Mouse (Mus musculus) embryonic fibroblast, embryonic 13.5 days (primary cell): Measurements from ENCODE around the gene Hlx.

ENCODE experiments used
- CTCF ChIP-seq: IDR thresholded peaks from 2 replicates; pipeline ENCODE4 v1.5.1; 2011; ENCODE audit warnings: mild to moderate bottlenecking, control low read depth, low read length, moderate library complexity, borderline replicate concordance; ENCODE audit not compliant: insufficient read depth
- POLR2A ChIP-seq: IDR thresholded peaks from 2 replicates; pipeline ENCODE4 v1.6.1; 2011; ENCODE audit warnings: low read depth, mild to moderate bottlenecking, control low read depth, low read length, moderate library complexity

- TF ChIP-seq CTCF (no peak), POLR2A (no peak)
Measured at GRCm38 (mm10) chr1:184723899-184724298, 8.5 kb downstream of the Hlx start.
